21 mouse cellular contexts compared by ENCODE assay signal in the genomic region with DNA sequence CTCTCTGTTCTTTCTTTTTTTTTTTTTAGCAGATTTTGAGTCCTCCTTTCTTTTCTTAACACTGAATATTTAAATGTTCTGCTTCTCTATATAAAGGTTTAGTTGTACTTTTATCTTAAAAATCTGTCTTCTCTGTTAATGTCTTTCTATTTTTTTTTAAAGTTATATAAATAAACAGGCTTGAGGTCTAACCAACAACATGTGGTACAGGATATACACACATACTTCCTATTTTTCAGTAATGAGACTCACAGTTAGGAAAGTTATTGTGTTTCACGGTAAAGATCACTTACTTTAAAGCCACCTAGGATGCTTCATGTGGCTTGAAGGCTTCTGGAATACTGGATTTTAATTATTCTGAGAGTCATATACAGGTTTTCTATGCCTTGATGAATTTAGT.
DNase-seq lines count a peak whose midpoint lies in the region; ATAC-seq and TF ChIP-seq lines count a peak whose summit lies in the region.
"Had no signal": no experiment of that assay in that cellular context is flagged by ENCODE, and none has a peak within 500 bp of the region (broad histone marks: within the 10 kb centered on the region; RNA-seq: fewer than 3 reads in every experiment).

No protein-coding gene starts in this region.

- H3K9ac ChIP-seq in MEL (ENCODE audit: control insufficient read depth, low read depth, low read length, poor library complexity, severe bottlenecking) = no peak overlapping the region
- H3K9ac ChIP-seq: embryonic facial prominence, embryonic 13.5 days; embryonic facial prominence, embryonic 15.5 days; forebrain, embryonic 12.5 days had no signal

- no peak for TF ChIP-seq CTCF in MEL (IDR thresholded peaks at IDR 0.05 in 2 of 3, conservative IDR thresholded peaks at IDR 0.05 in 1 of 3; ENCODE audit: control insufficient read depth in 1 of 3, insufficient read depth in 1 of 3, low read depth in 2 of 3, low read length in 3 of 3, poor library complexity in 1 of 3, severe bottlenecking in 1 of 3)

- no peaks in the 10 kb centered on the region for H3K27me3 ChIP-seq in MEL (ENCODE audit: control insufficient read depth in 1 of 2, insufficient read depth in 2 of 2, low read length in 2 of 2)
- H3K27me3 ChIP-seq: embryonic facial prominence, embryonic 13.5 days; embryonic facial prominence, embryonic 15.5 days had no signal

- no peak overlapping the region for H3K27ac ChIP-seq in MEL (ENCODE audit: control insufficient read depth, low read depth, low read length)
- H3K27ac ChIP-seq: embryonic facial prominence, embryonic 13.5 days; embryonic facial prominence, embryonic 15.5 days; forebrain, embryonic 10.5 days; forebrain, embryonic 12.5 days had no signal

- peak; percentile 65 for DNase-seq in 416B (ENCODE audit: low read depth)
- no peak for DNase-seq in MEL (ENCODE audit: low read depth, low spot score)
- DNase-seq in adrenal gland, postnatal 4 days (ENCODE audit: low spot score in 2 of 2) = no peak
- no peak for DNase-seq in urinary bladder, adult 18-20 months (ENCODE audit: low spot score in 2 of 2)
- DNase-seq in thymus, postnatal 14 days = no peak
- DNase-seq: adrenal gland, adult 2 months; adrenal gland, postnatal 10 days; adrenal gland, postnatal 25 days; cerebellum, adult 11-12 months; cerebellum, adult 2 months; cerebellum, adult 9-10 months; cerebellum, postnatal 10 days; cerebellum, postnatal 25 days; embryo, embryonic 11 days had no signal

- TF ChIP-seq EP300 in MEL (IDR thresholded peaks at IDR 0.05; ENCODE audit: low read depth in 1 of 2, low read length in 2 of 2) = no peak

- ATAC-seq in granulocyte monocyte progenitor cell, adult 5-6 weeks (replicated peaks; ENCODE audit: poor library complexity, severe bottlenecking) = 0 out of 2 replicates have a peak, but pooled peaks have one; percentile 25

- no peak overlapping the region for H3K4me3 ChIP-seq in MEL (ENCODE audit: control insufficient read depth in 1 of 2, insufficient read depth in 1 of 2, low read depth in 2 of 2, low read length in 2 of 2)
- H3K4me3 ChIP-seq: embryonic facial prominence, embryonic 13.5 days; embryonic facial prominence, embryonic 15.5 days; erythroblast, embryonic 14.5 days; forebrain, embryonic 10.5 days; forebrain, embryonic 12.5 days had no signal

- H3K4me1 ChIP-seq in MEL (ENCODE audit: control insufficient read depth in 1 of 2, insufficient read depth in 2 of 2, low read length in 2 of 2) = peaks cover 6 to 17% of the 10 kb centered on the region in 2 experiments; a peak in 3 of 4 replicates
- H3K4me1 ChIP-seq: embryonic facial prominence, embryonic 13.5 days; embryonic facial prominence, embryonic 15.5 days had no signal

- no peak for TF ChIP-seq POLR2A in MEL (IDR thresholded peaks at IDR 0.05; ENCODE audit: control insufficient read depth in 1 of 2, insufficient read depth in 1 of 2, low read depth in 1 of 2, low read length in 2 of 2, poor library complexity in 1 of 2)

- TF ChIP-seq RAD21 in MEL (IDR thresholded peaks at IDR 0.05; ENCODE audit: low read depth, low read length) = no peak

- no peaks in the 10 kb centered on the region for H3K9me3 ChIP-seq in MEL (replicated peaks; ENCODE audit: insufficient read depth, low read length)
- H3K9me3 ChIP-seq: embryonic facial prominence, embryonic 13.5 days; embryonic facial prominence, embryonic 15.5 days; forebrain, embryonic 10.5 days; forebrain, embryonic 12.5 days; G1E had no signal

- peaks cover 0 to 13% of the 10 kb centered on the region in 2 experiments; a peak in 2 of 4 replicates for H3K36me3 ChIP-seq in MEL (ENCODE audit: control insufficient read depth in 1 of 2, insufficient read depth in 2 of 2, low read length in 2 of 2)
- H3K36me3 ChIP-seq: embryonic facial prominence, embryonic 13.5 days; embryonic facial prominence, embryonic 15.5 days; forebrain, embryonic 10.5 days; forebrain, embryonic 12.5 days; G1E had no signal

- no peaks in the 10 kb centered on the region for H3K79me2 ChIP-seq in MEL (ENCODE audit: control insufficient read depth, insufficient read depth, low read length, poor library complexity)

TF ChIP-seq in MEL, 35 proteins besides CTCF, POLR2A, EP300 and RAD21:
- TF ChIP-seq USF1 (IDR thresholded peaks at IDR 0.05; ENCODE audit: low read depth, low read length) (no peak), ZNF384 (IDR thresholded peaks at IDR 0.05; ENCODE audit: low read depth, low read length) (peak; percentile 55; the same call in 1 of the 2 replicates)
TF ChIP-seq in MEL: peak in this region for 1.
